Mouse (Mus musculus) lung, postnatal 0 days (tissue): ENCODE measurements around the gene Spns3. TPM values are rescaled to one million over a fixed set of nuclear protein-coding genes. Genes with fewer than 3 reads are reported as not detected.
"Not testable (repeated sequence)": the region's sequence is repeated elsewhere in the genome, so short reads cannot be mapped to it uniquely, and the experiment has no call there.

Experiments
- ATAC-seq: fragments of 200-750 bp; cut with Nextera tagmentation; 2 replicates; pipeline ENCODE4 v1.8.0; 2017; ENCODE audit warnings: moderate library complexity
- DNase-seq: peaks from one replicate; pipeline ENCODE4 v3.0.0-alpha.2; 2016; ENCODE audit warnings: low spot score
- H3K27ac ChIP-seq: fragments of 300-500 bp; sonication (generic); 2 replicates; pipeline ENCODE4 v1.5.1; 2014; ENCODE audit warnings: antibody characterized with exemption, mild to moderate bottlenecking, low read length, mixed read lengths
- H3K27me3 ChIP-seq: fragments of 300-500 bp; sonication (generic); replicated peaks from 2 replicates; pipeline ENCODE4 v1.6.1; 2014; ENCODE audit warnings: low read length, mixed read lengths; ENCODE audit not compliant: insufficient read depth
- H3K36me3 ChIP-seq: fragments of 300-500 bp; sonication (generic); 2 replicates; pipeline ENCODE4 v1.6.1; 2014; ENCODE audit warnings: low read length, mixed read lengths; ENCODE audit not compliant: insufficient read depth
- H3K4me1 ChIP-seq: fragments of 300-500 bp; sonication (generic); 2 replicates; pipeline ENCODE4 v1.6.1; 2014; ENCODE audit warnings: antibody characterized with exemption, low read depth, low read length, mixed read lengths; ENCODE audit not compliant: insufficient read depth
- H3K4me2 ChIP-seq: fragments of 300-500 bp; sonication (generic); replicated peaks from 2 replicates; pipeline ENCODE4 v1.6.1; 2014; ENCODE audit warnings: low read depth, mild to moderate bottlenecking, low read length, moderate library complexity, mixed read lengths
- H3K4me3 ChIP-seq: fragments of 300-500 bp; sonication (generic); 2 replicates; pipeline ENCODE4 v1.5.1; 2014; ENCODE audit warnings: low read depth, low read length
- H3K9ac ChIP-seq: fragments of 300-500 bp; sonication (generic); replicated peaks from 2 replicates; pipeline ENCODE4 v1.6.1; 2014; ENCODE audit warnings: low read depth, mild to moderate bottlenecking
- H3K9me3 ChIP-seq: fragments of 300-500 bp; sonication (generic); 2 replicates; pipeline ENCODE4 v1.6.1; 2016; ENCODE audit warnings: low read length, mixed read lengths
- CTCF ChIP-seq: IDR thresholded peaks from 2 replicates; pipeline ENCODE4 v1.5.1; 2016; ENCODE audit warnings: antibody characterized with exemption, mild to moderate bottlenecking
- EP300 ChIP-seq: IDR thresholded peaks from 2 replicates; pipeline ENCODE4 v1.6.1; 2016; ENCODE audit warnings: antibody characterized with exemption, mild to moderate bottlenecking, control low read depth
- WGBS: fragments of 180-500 bp; shearing (Covaris S2); extraction: QIAGEN DNeasy Blood & Tissue Kit; methylation state at CpG from one replicate; pipeline ENCODE4 v1.1.7; 2014; 5-methylcytosine and 5-hydroxymethylcytosine counted together
- polyA plus RNA-seq: library from polyadenylated mRNA; unstranded; fragments of >200 nt; fragmentation: Nextera tagmentation; extraction: Ambion mirVana; gene quantifications from 2 replicates; pipeline ENCODE4 v1.2.1, GENCODE M21; 2015

Spns3 gene
- polyA plus RNA-seq, 1 experiment from 2014 or later = 0.06 TPM

GRCm38 (mm10) chr11:72560661-72561060 is 10.4 kb upstream of the Spns3 start:
- Histone ChIP-seq H3K9ac (no peak overlapping the region), H3K4me2 (no peak overlapping the region), H3K9me3 (no peaks in the 10 kb centered on the region), H3K36me3 (no peaks in the 10 kb centered on the region), H3K27ac (no peak overlapping the region), H3K4me1 (no peaks in the 10 kb centered on the region), H3K4me3 (no peak overlapping the region), H3K27me3 (no peaks in the 10 kb centered on the region)
- no peak for TF ChIP-seq EP300
- no peak for TF ChIP-seq CTCF
- WGBS = 55% methylated on average over 3 of the region's 3 CpGs
- DNase-seq = no peak
- ATAC-seq = no peak

GRCm38 (mm10) chr11:72558155-72558554 is 7.8 kb upstream of the Spns3 start:
- Histone ChIP-seq H3K9me3 (no peaks in the 10 kb centered on the region), H3K9ac (no peak overlapping the region), H3K4me2 (no peak overlapping the region), H3K4me3 (no peak overlapping the region), H3K27ac (no peak overlapping the region), H3K4me1 (no peaks in the 10 kb centered on the region), H3K36me3 (no peaks in the 10 kb centered on the region), H3K27me3 (no peaks in the 10 kb centered on the region)
- no peak for ATAC-seq
- WGBS = 51% methylated on average over 5 of the region's 5 CpGs
- DNase-seq = no peak
- TF ChIP-seq EP300 (no peak), CTCF (no peak)

- DNase-seq = no peak
- H3K4me3 ChIP-seq = no peak overlapping the region
- no peak overlapping the region for H3K4me2 ChIP-seq
- H3K27ac ChIP-seq = no peak overlapping the region
- no peaks in the 10 kb centered on the region for H3K36me3 ChIP-seq
- H3K27me3 ChIP-seq = no peaks in the 10 kb centered on the region
- H3K4me1 ChIP-seq = no peaks in the 10 kb centered on the region
- WGBS = 59% methylated on average over 2 of the region's 2 CpGs
- no peak overlapping the region for H3K9ac ChIP-seq
- H3K9me3 ChIP-seq = no peaks in the 10 kb centered on the region
- TF ChIP-seq CTCF = no peak
- no peak for ATAC-seq
Measured at GRCm38 (mm10) chr11:72556953-72557352, 6.6 kb upstream of the Spns3 start.

- Histone ChIP-seq H3K9ac (no peak overlapping the region), H3K4me2 (no peak overlapping the region), H3K27me3 (no peaks in the 10 kb centered on the region), H3K4me1 (no peaks in the 10 kb centered on the region), H3K27ac (no peak overlapping the region), H3K4me3 (no peak overlapping the region), H3K9me3 (no peaks in the 10 kb centered on the region), H3K36me3 (no peaks in the 10 kb centered on the region)
- ATAC-seq (no peak), DNase-seq (no peak)
- TF ChIP-seq EP300 (no peak), CTCF (no peak)
- 89% methylated on average over 4 of the region's 4 CpGs for WGBS
Measured at GRCm38 (mm10) chr11:72556470-72556869, 6.2 kb upstream of the Spns3 start.

- Histone ChIP-seq H3K9ac (no peak overlapping the region), H3K27ac (no peak overlapping the region), H3K9me3 (no peaks in the 10 kb centered on the region), H3K4me1 (no peaks in the 10 kb centered on the region; the same call in 1 of the 2 replicates), H3K27me3 (no peaks in the 10 kb centered on the region), H3K36me3 (no peaks in the 10 kb centered on the region), H3K4me3 (no peak overlapping the region), H3K4me2 (no peak overlapping the region)
- 28% methylated on average over 7 of the region's 7 CpGs for WGBS
- ATAC-seq (no peak), DNase-seq (no peak)
- TF ChIP-seq EP300 = no peak
- no peak for TF ChIP-seq CTCF
Measured at GRCm38 (mm10) chr11:72551531-72552105, 1.3 kb upstream of the Spns3 start.

- no peak for TF ChIP-seq CTCF
- no peak for TF ChIP-seq EP300
- no peak overlapping the region for H3K4me2 ChIP-seq
- H3K4me1 ChIP-seq = no peaks in the 10 kb centered on the region; the same call in 1 of the 2 replicates
- no peak overlapping the region for H3K9ac ChIP-seq
- H3K4me3 ChIP-seq = no peak overlapping the region
- 46% methylated on average over 3 of the region's 3 CpGs for WGBS
- H3K9me3 ChIP-seq = no peaks in the 10 kb centered on the region
- no peak for ATAC-seq
- no peaks in the 10 kb centered on the region for H3K36me3 ChIP-seq
- no peaks in the 10 kb centered on the region for H3K27me3 ChIP-seq
- H3K27ac ChIP-seq = no peak overlapping the region
- DNase-seq = no peak
Measured at GRCm38 (mm10) chr11:72547181-72547580, 3.1 kb downstream of the Spns3 start.

GRCm38 (mm10) chr11:72544716-72545115 is 5.6 kb downstream of the Spns3 start:
- Histone ChIP-seq H3K4me1 (no peaks in the 10 kb centered on the region), H3K9ac (no peak overlapping the region), H3K4me3 (no peak overlapping the region), H3K27ac (no peak overlapping the region), H3K27me3 (no peaks in the 10 kb centered on the region), H3K4me2 (no peak overlapping the region), H3K9me3 (no peaks in the 10 kb centered on the region), H3K36me3 (no peaks in the 10 kb centered on the region)
- 47% methylated on average over 7 of the region's 7 CpGs for WGBS
- DNase-seq (no peak), ATAC-seq (no peak)
- no peak for TF ChIP-seq EP300
- no peak for TF ChIP-seq CTCF

GRCm38 (mm10) chr11:72543692-72544091 is 6.6 kb downstream of the Spns3 start:
- not testable (repeated sequence) for H3K27ac ChIP-seq, ATAC-seq, H3K9me3 ChIP-seq, H3K9ac ChIP-seq, H3K4me2 ChIP-seq, H3K4me3 ChIP-seq, H3K36me3 ChIP-seq, H3K4me1 ChIP-seq, DNase-seq, H3K27me3 ChIP-seq
- 89% methylated on average over 1 of the region's 1 CpGs for WGBS
